Mouse (Mus musculus): ENCODE results near the gene Bpi.

Bpi gene

DNA sequence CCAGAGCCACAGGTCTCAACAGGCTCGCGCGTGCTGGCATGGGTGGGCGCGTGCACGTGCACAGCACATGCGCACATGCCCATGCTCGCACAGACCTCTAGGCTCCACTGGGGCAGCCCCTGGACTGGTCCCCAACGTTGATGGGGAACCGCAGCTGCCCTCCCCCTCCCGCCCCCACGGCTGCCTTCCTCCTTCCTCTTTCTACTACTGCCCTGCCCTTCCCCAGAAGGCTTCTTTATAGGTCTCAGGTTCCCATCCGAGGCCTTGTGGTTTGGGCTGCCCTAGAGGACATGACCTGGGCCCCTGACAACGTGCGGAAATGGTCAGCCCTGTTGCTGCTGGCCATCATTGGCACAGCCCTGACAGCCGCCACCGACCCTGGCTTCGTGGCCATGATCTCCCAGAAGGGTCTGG is at the start of gene Bpi:
Gene Bpi, plus strand, starts transcription at position 90 of the 414 bp plus-strand sequence.
- CTCF ChIA-PET, result interaction anchor here (0.7 kb wide), 1 partner anchor 50 kb away, joined by 4 read pairs; no protein-coding TSS in a partner anchor

DNA sequence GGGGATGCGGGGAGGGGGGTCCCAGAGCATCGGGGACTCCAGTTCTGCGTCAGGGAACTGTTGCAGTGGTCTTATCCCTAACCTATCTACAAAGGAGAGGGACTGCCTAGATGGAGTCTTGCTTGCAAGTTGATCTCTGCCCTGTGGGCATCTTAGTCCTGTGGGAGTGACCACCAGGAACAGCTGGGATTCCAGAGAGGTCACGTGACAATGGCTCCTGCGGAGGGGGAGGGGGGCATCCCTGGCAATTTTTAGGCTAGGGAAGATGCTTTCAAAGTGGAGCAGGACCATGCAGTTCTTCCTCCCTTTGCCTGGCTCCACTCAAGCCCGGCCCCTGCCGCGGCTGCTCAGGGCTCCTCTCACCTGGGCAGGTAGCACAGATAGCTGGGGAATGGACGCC is 48.1 kb upstream of the Bpi start:
- CTCF ChIA-PET, result no interaction called here

DNA sequence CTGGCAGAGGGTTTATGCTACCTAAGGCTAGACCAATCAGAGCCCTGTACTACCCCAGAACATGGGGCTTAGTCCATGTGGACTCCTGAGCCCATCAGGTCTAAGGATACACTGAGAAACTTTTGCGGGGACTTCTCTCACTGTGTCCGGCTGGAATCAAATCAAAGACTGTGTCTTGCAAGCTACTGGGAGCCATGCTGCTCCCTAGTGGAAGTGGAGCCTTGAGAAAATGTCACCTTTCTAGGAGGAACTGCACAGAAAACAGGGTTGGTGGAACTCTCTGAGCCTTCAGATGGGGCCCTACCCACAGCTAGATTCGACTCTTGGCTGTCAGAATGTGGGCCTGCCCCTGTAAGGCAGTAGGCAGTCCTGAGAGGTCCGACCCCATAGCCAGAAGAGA is 47.4 kb upstream of the Bpi start:
- CTCF ChIA-PET, result interaction anchor here (0.6 kb wide), 1 partner anchor 114 kb away, joined by 3 read pairs; no protein-coding TSS in a partner anchor

DNA sequence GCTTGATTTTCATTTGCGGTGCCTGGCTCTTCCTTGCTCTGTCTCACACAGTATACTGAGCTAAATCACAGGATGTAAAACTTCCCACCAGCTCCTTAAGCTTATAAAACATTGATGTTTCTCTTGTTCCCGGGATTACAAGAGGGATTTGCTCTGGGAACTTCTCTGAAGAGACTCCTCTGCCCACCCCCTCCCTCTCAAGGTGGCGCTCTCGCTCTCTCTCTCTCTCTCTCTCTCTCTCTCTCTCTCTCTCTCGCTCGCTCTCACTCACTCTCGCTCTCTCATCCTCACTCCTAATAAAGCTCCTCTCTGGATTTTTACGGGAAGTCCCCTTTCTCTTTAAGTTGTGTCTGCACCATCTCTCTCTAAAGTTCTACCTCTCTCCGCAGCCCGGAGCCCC is 46.9 kb upstream of the Bpi start:
- CTCF ChIA-PET, result interaction anchor here (0.6 to 0.8 kb wide), 2 partner anchors 13 to 114 kb away, joined by 3 to 8 read pairs; no protein-coding TSS in a partner anchor

DNA sequence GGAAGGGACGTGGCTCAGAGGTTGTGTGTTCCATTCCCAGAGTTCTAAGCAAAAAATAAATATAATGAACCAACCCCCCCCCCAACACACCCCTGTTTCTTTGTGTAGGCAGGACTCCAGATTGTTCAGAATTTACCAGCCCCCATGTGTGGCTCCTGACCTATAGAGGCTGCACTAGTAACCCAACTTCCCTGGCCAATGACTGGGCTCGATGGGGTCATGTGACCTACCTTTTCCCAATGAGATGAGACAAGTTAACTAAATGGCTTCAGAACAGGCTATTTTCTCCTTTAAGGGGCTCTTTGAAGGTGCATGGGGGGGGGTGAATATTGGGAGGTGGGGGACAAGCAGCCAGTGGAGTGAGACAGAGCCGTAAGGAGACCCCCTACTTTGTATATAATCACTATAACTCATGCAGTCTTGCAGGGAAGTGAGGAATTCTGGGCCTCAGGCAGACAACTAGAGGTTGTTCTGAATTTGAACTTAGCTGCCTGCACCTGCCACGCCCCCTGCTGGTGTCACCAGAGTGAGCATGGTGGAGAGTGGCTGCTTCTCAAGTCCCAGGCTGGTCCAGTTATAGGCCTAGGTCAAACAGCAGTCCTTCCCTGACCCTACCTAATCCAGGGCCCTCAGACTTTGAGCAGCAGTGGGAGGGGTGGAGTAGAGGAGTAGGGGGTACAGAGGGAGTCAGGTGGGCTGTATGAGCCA is 46.0 kb upstream of the Bpi start:
- CTCF ChIA-PET, result no interaction called here

DNA sequence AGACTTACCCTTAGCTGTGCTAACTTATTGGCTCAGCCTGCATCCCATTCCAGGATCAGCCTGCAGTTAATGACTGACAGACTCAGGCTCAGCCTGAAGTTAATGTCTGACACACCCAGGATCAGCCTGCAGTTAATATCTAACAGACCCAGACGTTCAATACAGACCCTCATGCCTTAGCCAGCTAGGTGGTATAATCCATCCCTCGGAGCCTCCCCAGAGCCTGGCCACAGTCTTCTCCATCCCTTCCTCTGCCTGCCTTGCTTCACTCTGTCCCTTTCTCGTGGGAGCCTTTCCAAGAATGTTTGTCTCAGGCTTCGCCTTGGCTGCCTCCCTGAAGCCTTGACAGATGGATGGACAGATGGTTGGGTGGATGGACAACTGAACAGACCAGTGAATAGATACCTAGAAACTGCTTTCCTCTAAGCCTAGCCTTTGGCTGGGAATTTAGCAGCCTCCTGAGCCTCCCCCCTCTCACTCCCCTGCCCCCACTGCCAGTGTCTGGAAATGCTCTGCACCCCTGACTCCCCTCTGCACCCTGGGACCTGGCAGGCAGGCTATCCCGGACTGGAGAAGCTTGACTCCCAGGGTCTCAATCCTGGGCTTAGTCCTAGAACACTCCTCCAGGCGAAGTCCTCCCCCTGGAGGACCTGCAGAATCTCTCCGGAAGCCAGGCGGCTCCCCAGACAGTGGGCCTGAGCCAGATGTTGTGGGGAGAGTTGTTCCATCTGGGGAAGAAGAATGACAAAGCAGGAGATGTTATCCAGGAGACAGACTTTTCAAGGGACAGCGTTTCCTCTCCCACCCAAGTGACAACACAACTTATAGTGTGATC is 42.4 kb upstream of the Bpi start:
- CTCF ChIA-PET, result no interaction called here

DNA sequence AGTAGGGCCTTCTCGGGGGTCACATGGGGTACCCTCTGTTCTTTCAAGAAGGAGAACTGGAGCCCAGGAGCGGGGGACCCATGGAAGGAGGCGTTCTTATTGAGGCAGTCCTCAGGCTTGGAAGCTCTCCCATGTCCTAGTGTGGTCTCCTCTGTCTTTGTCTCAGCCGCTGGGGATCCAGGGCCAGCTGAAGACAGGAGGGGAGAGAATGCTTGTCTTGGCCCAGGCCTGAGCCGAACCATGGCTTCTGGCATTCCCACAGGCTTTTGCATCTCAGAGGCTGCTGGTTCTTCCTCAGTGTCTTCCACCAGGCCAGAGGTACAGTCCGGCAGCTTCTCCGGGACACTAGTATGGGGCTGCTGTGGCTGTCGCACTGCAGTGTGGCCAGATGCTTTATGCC is 41.4 kb upstream of the Bpi start:
- CTCF ChIA-PET, result no interaction called here

DNA sequence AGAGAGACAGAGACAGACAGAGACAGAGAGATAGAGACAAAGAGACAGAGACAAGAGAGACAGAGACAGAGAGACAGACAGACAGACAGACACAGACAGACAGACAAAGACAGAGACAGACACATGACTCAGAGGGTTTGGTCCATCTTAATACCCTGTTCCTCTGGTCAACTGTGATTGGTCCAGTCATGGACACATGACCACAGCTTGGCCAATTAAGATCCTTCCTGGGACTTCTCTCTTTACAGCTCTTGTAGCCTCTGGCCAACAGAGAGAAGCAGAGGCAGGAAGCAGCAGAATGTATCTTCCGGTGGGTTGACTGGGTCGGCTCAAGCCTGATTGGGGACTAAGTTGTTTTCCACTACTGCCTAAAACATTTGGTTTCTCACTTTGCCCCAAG is 38.3 kb upstream of the Bpi start:
- CTCF ChIA-PET, result no interaction called here

DNA sequence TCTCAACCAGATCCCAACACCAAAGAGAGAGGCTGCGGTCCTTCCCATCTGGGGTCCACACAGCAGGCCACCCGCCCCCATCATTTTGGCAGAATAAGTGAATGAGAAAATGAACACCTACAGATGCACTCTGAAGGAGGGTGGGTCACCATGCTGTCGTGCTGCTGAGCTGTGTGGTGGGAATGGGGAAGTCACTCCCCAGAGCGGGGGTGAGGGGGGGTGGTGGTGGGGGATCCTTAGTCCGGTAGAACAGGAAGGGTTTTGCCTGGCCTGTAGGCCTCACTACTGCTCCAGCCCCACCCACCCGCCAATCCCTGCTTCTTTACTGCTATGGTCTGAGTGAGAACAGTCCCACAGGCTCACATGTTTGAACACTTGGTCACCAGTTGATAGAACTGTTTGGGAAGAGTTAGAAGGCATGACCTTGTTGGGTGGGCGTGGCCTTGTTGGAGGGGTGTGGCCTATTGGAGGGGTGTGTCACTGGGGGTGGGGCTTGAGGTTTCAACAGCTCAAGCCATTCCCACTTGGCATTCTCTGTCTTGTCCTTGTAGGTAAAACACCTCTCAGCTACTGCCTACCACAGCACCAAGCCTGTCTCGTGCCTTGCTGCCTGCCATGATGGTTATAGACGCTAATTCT is 36.3 kb upstream of the Bpi start:
- CTCF ChIA-PET, result no interaction called here

DNA sequence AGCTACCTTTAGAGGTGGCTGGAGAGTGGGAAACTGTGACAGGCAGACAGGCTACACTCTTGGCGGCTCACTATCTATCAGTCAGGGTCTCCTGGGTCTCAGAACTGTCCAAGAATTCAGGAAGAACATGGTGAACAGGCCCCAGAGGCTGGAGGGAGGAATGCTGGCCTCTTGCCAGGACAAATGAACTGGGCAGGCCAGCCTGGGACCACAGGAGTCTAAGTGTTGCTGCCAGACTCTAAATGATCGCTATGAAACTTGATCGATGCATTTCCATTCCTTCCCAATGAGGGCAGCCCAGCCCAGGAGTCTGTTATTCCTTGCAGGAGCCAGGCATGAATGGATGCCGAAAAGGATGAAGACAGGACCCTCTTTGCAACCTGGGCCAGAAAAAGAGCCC is 35.2 kb upstream of the Bpi start:
- CTCF ChIA-PET, result no interaction called here

DNA sequence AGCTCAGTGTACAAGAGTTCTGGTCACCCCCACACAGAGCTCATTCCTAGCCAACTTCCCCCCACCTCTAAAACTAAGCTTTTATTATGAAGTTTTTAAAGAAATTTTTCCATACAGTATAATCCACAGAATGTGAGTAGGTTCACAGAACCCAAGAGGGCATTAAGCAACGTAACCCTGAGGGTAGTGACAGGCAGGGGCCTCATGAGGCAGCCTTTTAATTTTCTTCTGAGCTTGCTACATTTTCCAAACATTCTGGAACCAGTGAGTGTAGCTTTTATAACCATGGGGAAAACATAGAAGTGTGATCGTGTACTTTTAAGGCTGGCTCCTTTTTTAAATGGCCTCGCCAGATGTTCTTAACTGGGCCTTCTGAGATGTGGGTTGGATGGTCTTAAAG is 34.4 kb upstream of the Bpi start:
- CTCF ChIA-PET, result interaction anchor here (0.6 kb wide), 1 partner anchor 12 kb away, joined by 8 read pairs; no protein-coding TSS in a partner anchor

DNA sequence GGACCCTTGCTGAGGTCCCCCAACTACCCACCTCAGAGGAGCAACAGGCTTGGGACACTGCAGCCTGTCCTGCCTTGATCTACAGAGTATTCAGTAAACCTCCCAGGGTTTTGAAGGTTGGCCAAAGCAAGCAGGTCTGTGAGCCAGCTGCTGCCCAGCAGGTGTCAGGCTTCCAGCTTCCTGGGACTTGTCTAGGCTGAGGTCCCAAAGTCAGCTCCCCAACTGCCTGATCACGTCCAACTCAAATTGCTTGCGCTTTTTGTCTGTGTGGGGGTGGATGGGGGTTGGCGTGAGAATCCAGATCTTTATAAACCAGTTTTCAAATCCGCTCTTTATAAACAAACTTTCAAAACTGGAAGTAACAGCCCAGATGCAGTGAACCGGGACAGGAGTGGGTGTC is 32.6 kb upstream of the Bpi start:
- CTCF ChIA-PET, result no interaction called here

DNA sequence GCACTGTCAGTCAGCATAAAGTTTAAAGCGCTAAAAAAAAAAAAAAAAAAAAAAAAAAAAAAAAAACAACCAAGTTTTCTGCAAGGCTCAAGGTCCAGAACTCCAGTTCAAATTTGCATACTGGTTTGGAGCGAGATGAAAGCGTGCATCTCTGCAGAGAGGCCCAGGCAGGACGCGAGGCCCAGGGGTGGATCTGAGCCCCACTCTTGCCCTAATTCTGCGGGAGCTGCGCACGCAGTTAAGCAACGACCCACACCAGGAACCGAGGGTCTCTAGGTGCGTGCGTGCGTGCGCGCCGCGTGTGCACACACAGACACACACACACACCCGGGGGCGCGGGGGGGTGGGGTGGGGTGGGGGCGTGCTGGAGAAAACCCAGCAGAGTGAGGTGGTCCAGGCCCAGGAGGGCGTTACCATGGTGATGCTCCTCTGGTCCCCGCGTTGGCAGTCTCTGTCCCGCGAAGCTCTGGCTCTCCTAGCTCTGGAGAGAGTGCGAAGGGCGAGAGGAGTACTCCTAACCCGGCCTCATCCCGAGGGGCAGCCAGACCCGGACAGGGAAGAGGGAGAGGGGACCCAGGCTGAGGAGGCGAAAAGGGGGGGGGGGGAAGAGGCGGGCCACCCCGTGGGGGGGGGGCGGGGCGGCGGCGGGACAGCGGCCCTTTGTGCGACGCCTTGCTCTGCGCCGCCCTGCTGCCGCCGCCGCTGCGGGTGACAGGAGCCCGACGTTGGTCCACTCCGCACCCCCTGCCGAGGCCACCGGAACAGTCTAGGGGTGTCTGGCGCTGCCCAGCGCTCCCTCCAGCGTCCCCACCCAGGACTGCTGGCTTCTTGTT is 29.0 kb upstream of the Bpi start, which contains the start of gene D630003M21Rik:
Gene D630003M21Rik, minus strand, starts transcription at position 553 of the 833 bp plus-strand sequence.
- CTCF ChIA-PET, result no interaction called here

DNA sequence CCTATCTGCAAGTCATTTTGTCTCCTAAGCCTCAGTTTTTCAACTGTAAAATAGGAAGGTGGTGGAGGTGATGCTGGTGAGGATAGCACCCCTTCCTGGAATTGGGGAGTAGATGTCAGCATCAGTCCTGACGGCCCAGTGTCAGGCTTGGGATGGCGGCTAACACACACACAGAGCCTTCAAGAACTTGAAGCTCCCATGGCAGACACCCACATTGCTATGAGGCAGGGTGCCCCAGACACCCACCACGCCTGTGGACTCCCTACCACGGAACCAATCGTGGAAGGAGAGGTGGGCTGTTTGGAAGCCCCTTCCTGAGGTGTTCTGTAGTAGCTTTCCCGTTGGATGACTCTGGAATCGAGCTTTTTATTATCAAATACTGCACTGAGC is 28.4 kb upstream of the Bpi start:
- CTCF ChIA-PET, result no interaction called here

DNA sequence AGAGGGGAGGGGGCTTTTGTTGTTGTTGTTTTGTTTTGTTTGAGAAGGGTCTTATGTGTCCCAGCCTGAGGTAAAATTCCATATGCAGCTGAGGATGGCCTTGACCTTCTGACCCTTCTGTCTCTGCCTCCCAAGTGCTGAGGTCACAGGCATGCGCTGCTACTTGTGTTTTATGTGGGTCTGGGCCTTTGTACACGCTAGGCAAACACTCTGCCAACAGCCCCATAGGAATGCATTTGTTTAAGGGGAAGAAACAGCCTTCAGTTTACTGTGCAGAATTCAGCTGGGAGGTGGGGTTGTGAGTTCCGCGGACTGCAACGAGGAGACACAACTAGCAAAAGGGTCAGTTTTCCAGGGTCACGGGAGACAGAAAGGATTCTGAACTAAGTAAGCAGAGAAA is 27.3 kb upstream of the Bpi start:
- CTCF ChIA-PET, result no interaction called here

DNA sequence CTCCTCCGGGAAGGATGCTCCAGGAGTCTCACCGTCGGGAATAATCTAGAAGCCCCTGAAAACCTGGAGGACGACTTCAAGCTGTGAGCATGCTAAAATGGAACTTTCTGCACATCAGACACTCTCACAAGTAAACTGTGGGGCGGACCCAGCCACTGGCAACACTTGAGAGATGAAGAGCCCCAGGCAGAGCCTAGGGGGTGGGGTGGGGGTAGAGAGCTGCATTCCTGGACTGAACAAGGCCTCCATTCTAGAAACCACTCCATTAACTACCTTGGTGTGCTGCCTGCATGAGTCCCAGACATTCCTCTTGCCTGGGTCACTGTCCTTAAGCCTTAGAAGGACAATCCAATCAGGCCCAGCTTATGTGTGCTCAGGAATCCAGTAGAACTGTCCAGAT is 26.8 kb upstream of the Bpi start:
- CTCF ChIA-PET, result no interaction called here

DNA sequence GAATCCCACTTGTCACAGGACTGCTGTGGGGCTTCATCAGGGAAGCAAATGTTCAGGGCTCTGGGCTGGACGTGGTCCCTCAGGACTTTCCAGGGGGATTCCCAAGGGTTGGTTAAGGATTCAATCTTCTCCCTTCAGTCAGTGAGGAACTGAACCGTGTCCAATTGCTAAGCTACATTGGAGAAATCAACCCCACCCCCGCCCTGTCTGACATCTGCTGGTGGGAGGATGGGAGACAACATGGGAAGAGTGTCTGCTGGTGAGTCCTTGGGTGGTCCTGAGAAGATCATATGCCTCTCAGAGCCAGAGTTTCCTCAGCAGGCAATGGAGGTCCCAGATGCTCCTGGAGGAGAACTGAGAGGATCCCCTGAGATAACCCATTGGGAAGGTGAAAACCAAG is 25.5 kb upstream of the Bpi start:
- CTCF ChIA-PET, result no interaction called here

DNA sequence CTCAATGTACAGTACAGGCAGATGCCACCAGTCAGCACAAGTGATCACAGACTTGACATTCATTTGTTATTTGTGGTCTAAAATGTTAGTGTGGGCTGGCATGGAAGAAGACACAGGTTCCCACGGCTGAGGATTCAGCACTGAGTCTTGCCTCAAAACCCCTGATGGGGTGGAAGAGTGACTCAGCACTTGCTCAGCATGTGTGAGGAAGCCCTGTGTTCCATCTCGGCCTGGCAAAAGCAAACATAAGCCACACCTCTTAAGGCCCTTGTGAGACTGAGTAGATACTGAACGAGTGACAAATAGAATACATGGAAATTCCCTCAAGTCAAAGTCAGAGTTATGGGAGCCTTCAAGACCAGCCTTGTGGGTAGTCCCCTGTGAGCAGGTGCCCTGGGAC is 24.8 kb upstream of the Bpi start:
- CTCF ChIA-PET, result no interaction called here

DNA sequence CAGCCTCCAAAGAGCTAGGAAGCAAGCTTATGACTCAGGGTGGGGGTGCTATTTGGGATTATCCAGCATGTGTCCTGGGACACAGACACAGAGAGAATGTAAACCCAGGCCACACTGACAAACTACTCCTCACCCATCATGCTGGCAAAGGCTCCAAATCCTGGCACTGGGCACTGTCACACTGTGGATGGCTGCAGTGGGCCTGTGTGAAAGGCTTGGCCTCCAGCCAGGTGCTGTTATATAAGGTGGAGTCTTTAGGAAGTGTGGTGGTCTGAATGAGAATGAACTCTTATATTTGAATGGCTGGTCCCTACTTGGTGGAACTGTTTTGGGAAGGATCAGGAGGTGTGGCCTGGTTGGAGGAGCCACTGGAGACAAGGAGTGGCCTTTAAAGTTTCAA is 21.2 kb upstream of the Bpi start:
- CTCF ChIA-PET, result no interaction called here

DNA sequence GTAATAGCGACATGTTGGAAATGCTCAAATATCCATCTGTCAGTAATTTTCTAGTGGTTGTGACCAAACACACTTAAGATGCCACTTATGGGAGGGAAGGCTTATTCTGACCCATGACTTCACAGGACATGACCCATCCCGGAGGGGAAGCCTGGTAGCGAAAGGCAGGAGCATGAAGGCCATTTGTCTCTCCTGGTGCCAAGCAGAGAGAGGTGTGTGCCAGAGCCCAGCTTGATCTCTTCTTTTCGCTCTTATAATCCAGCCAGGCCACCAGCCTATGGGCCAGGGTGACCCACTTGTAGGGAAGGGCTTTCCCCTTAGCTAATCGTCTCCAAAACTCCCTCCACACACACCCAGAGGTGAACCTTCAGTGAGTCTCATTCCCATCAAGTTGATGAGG is 19.8 kb upstream of the Bpi start:
- CTCF ChIA-PET, result no interaction called here

DNA sequence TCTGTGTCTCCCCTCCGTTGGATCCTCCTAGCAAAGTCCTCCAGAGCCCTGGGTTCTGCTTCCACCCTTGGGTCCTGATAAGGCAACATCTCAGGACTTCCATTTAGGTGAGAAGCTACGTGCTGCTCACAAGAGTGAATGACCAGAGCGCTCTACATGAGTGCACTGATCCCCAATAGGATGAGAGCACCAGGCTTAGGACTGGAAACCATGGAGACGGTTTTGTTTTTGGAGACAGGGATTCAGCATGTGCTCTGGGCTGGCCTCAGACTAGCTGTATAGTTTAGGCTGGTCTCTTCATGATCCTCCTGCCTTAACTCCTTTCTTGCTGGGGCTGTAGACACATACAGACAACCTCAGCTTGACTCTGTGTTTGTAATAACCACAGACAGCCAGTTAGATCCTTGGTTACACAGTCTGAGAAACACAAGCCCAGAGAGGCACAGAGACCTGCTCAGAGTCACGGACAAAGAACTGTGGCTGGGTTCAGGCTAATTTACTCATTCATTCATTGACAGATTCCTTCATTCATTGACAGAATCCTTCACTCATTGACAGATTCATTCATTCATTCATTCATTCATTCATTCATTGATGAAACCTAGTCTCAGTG is 16.7 kb upstream of the Bpi start:
- CTCF ChIA-PET, result no interaction called here

Data from spleen, embryonic (tissue).